Mouse (Mus musculus): ENCODE data around the gene Dcdc2a. TPM values are rescaled to one million over a fixed set of nuclear protein-coding genes. Genes with fewer than 3 reads are reported as not detected.

Gene Dcdc2a
- polyA plus RNA-seq (2016; fragmentation: Nextera tagmentation; extraction: Ambion mirVana), result 2.4 and 3.5 TPM in 2 replicates

- Histone ChIP-seq H3K36me3 (replicated peaks) (no peaks in the 10 kb centered on the region), H3K27ac (replicated peaks) (peak within 1 kb of the TSS; percentile 40; the same call in 1 of the 2 replicates), H3K4me1 (peaks cover 18% of the 10 kb centered on the region), H3K9me3 (peaks cover 14% of the 10 kb centered on the region; the same call in 1 of the 2 replicates), H3K4me3 (peak within 1 kb of the TSS; percentile 63), H3K27me3 (replicated peaks; ENCODE audit: low read depth, poor library complexity, severe bottlenecking) (peaks cover 57% of the 10 kb centered on the region)
- 4% methylated on average over 63 of the region's 63 CpGs for WGBS
- DNase-seq (ENCODE audit: low spot score), result peak; percentile 50
Measured at GRCm38 (mm10) chr13:25055873-25056667, at the start of gene Dcdc2a. Gene Dcdc2a (plus strand): TSS chr13:25056004.

GRCm38 (mm10) chr13:25007115-25007514 lies 48.7 kb upstream of the Dcdc2a start:
- WGBS, result 82% methylated on average over 8 of the region's 8 CpGs
- Histone ChIP-seq H3K4me1 (no peaks in the 10 kb centered on the region), H3K27ac (replicated peaks) (no peak overlapping the region), H3K4me3 (no peak overlapping the region), H3K27me3 (replicated peaks; ENCODE audit: low read depth, poor library complexity, severe bottlenecking) (no peaks in the 10 kb centered on the region), H3K36me3 (replicated peaks) (peaks cover 41% of the 10 kb centered on the region), H3K9me3 (peaks cover 7% of the 10 kb centered on the region; the same call in 1 of the 2 replicates)
- DNase-seq (ENCODE audit: low spot score), result no peak

GRCm38 (mm10) chr13:25018316-25018715 lies 37.5 kb upstream of the Dcdc2a start:
- peak overlapping the region; percentile 91; the same call in 1 of the 2 replicates for H3K4me3 ChIP-seq

GRCm38 (mm10) chr13:25019793-25020539 lies 35.8 kb upstream of the Dcdc2a start, which contains the start of gene Mrs2:
Gene Mrs2 (minus strand): TSS chr13:25020379.
- peak; percentile 92 for DNase-seq (ENCODE audit: low spot score)
- peaks cover 3% of the 10 kb centered on the region; the same call in 1 of the 2 replicates for H3K27me3 ChIP-seq (replicated peaks; ENCODE audit: low read depth, poor library complexity, severe bottlenecking)
- WGBS, result under 1% methylated on average over 84 of the region's 84 CpGs
- H3K27ac ChIP-seq (replicated peaks), result peak within 1 kb of the TSS; percentile 93
- peaks cover 19% of the 10 kb centered on the region for H3K36me3 ChIP-seq (replicated peaks)
- H3K4me3 ChIP-seq, result peak within 1 kb of the TSS; percentile 91
- H3K9me3 ChIP-seq, result no peaks in the 10 kb centered on the region
- H3K4me1 ChIP-seq, result peaks cover 22% of the 10 kb centered on the region

More at GRCm38 (mm10) chr13:25018316-25018715, 37.5 kb upstream of the Dcdc2a start:
- Histone ChIP-seq H3K4me1 (peaks cover 22% of the 10 kb centered on the region), H3K9me3 (no peaks in the 10 kb centered on the region), H3K27me3 (replicated peaks; ENCODE audit: low read depth, poor library complexity, severe bottlenecking) (peaks cover 3% of the 10 kb centered on the region; the same call in 1 of the 2 replicates), H3K36me3 (replicated peaks) (peaks cover 19% of the 10 kb centered on the region), H3K27ac (replicated peaks) (no peak overlapping the region)
- WGBS, result 91% methylated on average over 9 of the region's 9 CpGs
- no peak for DNase-seq (ENCODE audit: low spot score)

GRCm38 (mm10) chr13:25020540-25020892 lies 35.3 kb upstream of the Dcdc2a start:
- Histone ChIP-seq H3K27me3 (replicated peaks; ENCODE audit: low read depth, poor library complexity, severe bottlenecking) (peaks cover 3% of the 10 kb centered on the region; the same call in 1 of the 2 replicates), H3K9me3 (no peaks in the 10 kb centered on the region), H3K36me3 (replicated peaks) (peaks cover 19% of the 10 kb centered on the region), H3K4me3 (peak overlapping the region; percentile 91), H3K4me1 (peaks cover 22% of the 10 kb centered on the region), H3K27ac (replicated peaks) (peak overlapping the region; percentile 93)
- DNase-seq (ENCODE audit: low spot score), result no peak
- 59% methylated on average over 4 of the region's 4 CpGs for WGBS

- H3K4me3 ChIP-seq, result no peak overlapping the region
- 73% methylated on average over 4 of the region's 4 CpGs for WGBS
- H3K9me3 ChIP-seq, result no peaks in the 10 kb centered on the region
- H3K4me1 ChIP-seq, result peaks cover 22% of the 10 kb centered on the region
- H3K36me3 ChIP-seq (replicated peaks), result peaks cover 9% of the 10 kb centered on the region
- no peak overlapping the region for H3K27ac ChIP-seq (replicated peaks)
- no peak for DNase-seq (ENCODE audit: low spot score)
- peaks cover 3% of the 10 kb centered on the region; the same call in 1 of the 2 replicates for H3K27me3 ChIP-seq (replicated peaks; ENCODE audit: low read depth, poor library complexity, severe bottlenecking)
Measured at GRCm38 (mm10) chr13:25022386-25022785, 33.4 kb upstream of the Dcdc2a start.

GRCm38 (mm10) chr13:25023129-25023528 lies 32.7 kb upstream of the Dcdc2a start:
- Histone ChIP-seq H3K36me3 (replicated peaks) (peaks cover 3% of the 10 kb centered on the region), H3K9me3 (no peaks in the 10 kb centered on the region), H3K27ac (replicated peaks) (no peak overlapping the region), H3K27me3 (replicated peaks; ENCODE audit: low read depth, poor library complexity, severe bottlenecking) (peaks cover 3% of the 10 kb centered on the region; the same call in 1 of the 2 replicates), H3K4me3 (no peak overlapping the region), H3K4me1 (peaks cover 22% of the 10 kb centered on the region)
- 83% methylated on average over 3 of the region's 3 CpGs for WGBS
- no peak for DNase-seq (ENCODE audit: low spot score)

- H3K4me1 ChIP-seq, result peaks cover 8% of the 10 kb centered on the region
- H3K36me3 ChIP-seq (replicated peaks), result no peaks in the 10 kb centered on the region
- H3K27ac ChIP-seq (replicated peaks), result no peak overlapping the region
- H3K27me3 ChIP-seq (replicated peaks; ENCODE audit: low read depth, poor library complexity, severe bottlenecking), result peaks cover 3% of the 10 kb centered on the region; the same call in 1 of the 2 replicates
- H3K4me3 ChIP-seq, result no peak overlapping the region
- H3K9me3 ChIP-seq, result no peaks in the 10 kb centered on the region
- DNase-seq (ENCODE audit: low spot score), result peak; percentile 48
- WGBS, result 30% methylated on average over 2 of the region's 2 CpGs
Measured at GRCm38 (mm10) chr13:25024655-25025054, 31.1 kb upstream of the Dcdc2a start.

- no peaks in the 10 kb centered on the region for H3K36me3 ChIP-seq (replicated peaks)
- H3K27me3 ChIP-seq (replicated peaks; ENCODE audit: low read depth, poor library complexity, severe bottlenecking), result peaks cover 3% of the 10 kb centered on the region; the same call in 1 of the 2 replicates
- H3K4me3 ChIP-seq, result no peak overlapping the region
- H3K9me3 ChIP-seq, result no peaks in the 10 kb centered on the region
- H3K4me1 ChIP-seq, result no peaks in the 10 kb centered on the region
- WGBS, result 91% methylated on average over 6 of the region's 6 CpGs
- no peak for DNase-seq (ENCODE audit: low spot score)
- H3K27ac ChIP-seq (replicated peaks), result no peak overlapping the region
Measured at GRCm38 (mm10) chr13:25026409-25027113, 29.2 kb upstream of the Dcdc2a start.

- 84% methylated on average over 3 of the region's 3 CpGs for WGBS
- no peaks in the 10 kb centered on the region for H3K36me3 ChIP-seq (replicated peaks)
Measured at GRCm38 (mm10) chr13:25027114-25027425, 28.7 kb upstream of the Dcdc2a start.

GRCm38 (mm10) chr13:25039488-25039887 lies 16.3 kb upstream of the Dcdc2a start:
- WGBS, result 79% methylated on average over 2 of the region's 2 CpGs

More at GRCm38 (mm10) chr13:25027114-25027425, 28.7 kb upstream of the Dcdc2a start:
- no peak for DNase-seq (ENCODE audit: low spot score)
- Histone ChIP-seq H3K27me3 (replicated peaks; ENCODE audit: low read depth, poor library complexity, severe bottlenecking) (peaks cover 3% of the 10 kb centered on the region; the same call in 1 of the 2 replicates), H3K9me3 (no peaks in the 10 kb centered on the region), H3K4me1 (no peaks in the 10 kb centered on the region), H3K4me3 (no peak overlapping the region), H3K27ac (replicated peaks) (no peak overlapping the region)

GRCm38 (mm10) chr13:25052671-25053070 lies 3.1 kb upstream of the Dcdc2a start:
- no peak for DNase-seq (ENCODE audit: low spot score)
- Histone ChIP-seq H3K27ac (replicated peaks) (no peak overlapping the region), H3K4me1 (peaks cover 18% of the 10 kb centered on the region), H3K27me3 (replicated peaks; ENCODE audit: low read depth, poor library complexity, severe bottlenecking) (peaks cover 52% of the 10 kb centered on the region), H3K4me3 (no peak overlapping the region), H3K9me3 (peaks cover 28% of the 10 kb centered on the region), H3K36me3 (replicated peaks) (no peaks in the 10 kb centered on the region)
- 90% methylated on average over 5 of the region's 5 CpGs for WGBS

More at GRCm38 (mm10) chr13:25039488-25039887, 16.3 kb upstream of the Dcdc2a start:
- no peaks in the 10 kb centered on the region for H3K9me3 ChIP-seq
- H3K4me3 ChIP-seq, result no peak overlapping the region
- no peaks in the 10 kb centered on the region for H3K27me3 ChIP-seq (replicated peaks; ENCODE audit: low read depth, poor library complexity, severe bottlenecking)
- H3K27ac ChIP-seq (replicated peaks), result no peak overlapping the region
- no peaks in the 10 kb centered on the region for H3K4me1 ChIP-seq
- no peaks in the 10 kb centered on the region for H3K36me3 ChIP-seq (replicated peaks)
- no peak for DNase-seq (ENCODE audit: low spot score)

Measured in embryonic facial prominence, embryonic 10.5 days (tissue).